Mouse (Mus musculus) E14TG2a.4 (cell line): ENCODE results near the gene Ccdc14.

Experiments
- CTCF ChIP-seq: conservative IDR thresholded peaks from 2 replicates; pipeline ENCODE4 v1.5.1; 2014; ENCODE audit warnings: low read length
- NANOG ChIP-seq: IDR thresholded peaks from 2 replicates; pipeline ENCODE4 v1.6.1; 2014; ENCODE audit warnings: borderline replicate concordance, low read length, mixed read lengths
- POU5F1 ChIP-seq: IDR thresholded peaks from 2 replicates; pipeline ENCODE4 v1.6.1; 2014; ENCODE audit warnings: low read length, borderline replicate concordance

GRCm38 (mm10) chr16:34738656-34739233 lies 48.3 kb downstream of the Ccdc14 start:
- no peak for TF ChIP-seq CTCF
- no peak for TF ChIP-seq NANOG
- no peak for TF ChIP-seq POU5F1
